Mouse (Mus musculus) brain, embryonic 14.5 days (tissue): ENCODE measurements at regions not wholly inside any gene's neighbourhood (a gene's known extent, or its start where the extent isn't known, plus 50 kb on each side); places are given as distances from the start of the nearest gene placed in this dataset.

Source experiments
- CTCF ChIP-seq: fragments of 200-500 bp; IDR thresholded peaks from 2 replicates; pipeline ENCODE4 v1.5.1; 2012; ENCODE audit warnings: inconsistent platforms, mild to moderate bottlenecking, moderate library complexity, borderline replicate concordance; ENCODE audit not compliant: insufficient read depth, insufficient read length; ENCODE audit errors: extremely low read depth
- POLR2A ChIP-seq: fragments of 200-500 bp; IDR thresholded peaks from 2 replicates; pipeline ENCODE4 v1.6.1; 2012; ENCODE audit warnings: mild to moderate bottlenecking, inconsistent platforms, borderline replicate concordance; ENCODE audit not compliant: poor library complexity, insufficient read depth, insufficient read length, severe bottlenecking; ENCODE audit errors: extremely low read depth

DNA sequence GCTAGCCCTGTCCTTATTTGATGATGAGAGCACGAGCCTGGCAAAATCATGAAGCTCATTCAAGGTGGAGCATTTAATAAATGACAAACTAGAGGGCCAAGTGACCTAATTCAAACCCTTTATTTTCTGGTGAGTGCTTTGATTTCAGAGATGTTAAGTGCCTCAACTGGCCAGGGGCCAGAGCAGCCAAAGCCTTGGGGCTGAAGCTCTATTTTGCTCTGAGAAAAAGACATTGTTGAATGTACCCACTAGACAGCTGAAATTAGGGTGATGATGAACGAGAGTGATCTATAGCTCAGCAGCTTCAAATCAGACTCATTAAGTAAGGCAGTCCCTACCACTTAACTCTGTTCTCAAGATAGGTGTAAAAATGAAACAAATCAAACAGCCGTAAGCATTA lies 287.9 kb upstream of the Atp11b start:
- TF ChIP-seq POLR2A = no peak
- TF ChIP-seq CTCF = no peak
